Mouse (Mus musculus) thymus, postnatal 4 days (tissue): ENCODE data around the gene Sptb.

ENCODE experiments used
- DNase-seq: peaks from one replicate; pipeline ENCODE4 v3.0.0; 2021

Gene Sptb

DNA sequence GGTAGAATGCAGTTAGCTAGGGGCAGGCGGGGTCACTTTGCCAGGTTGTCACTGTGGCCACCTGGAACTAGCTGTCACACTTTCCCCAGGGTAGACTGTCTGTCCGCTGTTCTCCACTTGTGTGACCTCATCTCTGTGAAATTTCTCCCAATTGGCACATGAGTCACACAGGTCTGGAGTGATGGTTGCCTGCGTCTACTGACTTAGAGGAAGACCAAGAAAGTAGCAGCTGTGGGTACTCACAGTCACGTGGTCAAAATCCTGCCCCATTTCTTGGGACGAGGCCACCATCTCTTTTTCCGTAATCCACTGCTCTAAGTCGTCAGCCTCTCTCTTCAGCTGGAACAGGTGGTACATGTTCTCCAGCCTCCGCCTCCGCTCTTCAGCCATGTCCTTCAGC is 106.6 kb downstream of the Sptb start:
- no peak for DNase-seq

DNA sequence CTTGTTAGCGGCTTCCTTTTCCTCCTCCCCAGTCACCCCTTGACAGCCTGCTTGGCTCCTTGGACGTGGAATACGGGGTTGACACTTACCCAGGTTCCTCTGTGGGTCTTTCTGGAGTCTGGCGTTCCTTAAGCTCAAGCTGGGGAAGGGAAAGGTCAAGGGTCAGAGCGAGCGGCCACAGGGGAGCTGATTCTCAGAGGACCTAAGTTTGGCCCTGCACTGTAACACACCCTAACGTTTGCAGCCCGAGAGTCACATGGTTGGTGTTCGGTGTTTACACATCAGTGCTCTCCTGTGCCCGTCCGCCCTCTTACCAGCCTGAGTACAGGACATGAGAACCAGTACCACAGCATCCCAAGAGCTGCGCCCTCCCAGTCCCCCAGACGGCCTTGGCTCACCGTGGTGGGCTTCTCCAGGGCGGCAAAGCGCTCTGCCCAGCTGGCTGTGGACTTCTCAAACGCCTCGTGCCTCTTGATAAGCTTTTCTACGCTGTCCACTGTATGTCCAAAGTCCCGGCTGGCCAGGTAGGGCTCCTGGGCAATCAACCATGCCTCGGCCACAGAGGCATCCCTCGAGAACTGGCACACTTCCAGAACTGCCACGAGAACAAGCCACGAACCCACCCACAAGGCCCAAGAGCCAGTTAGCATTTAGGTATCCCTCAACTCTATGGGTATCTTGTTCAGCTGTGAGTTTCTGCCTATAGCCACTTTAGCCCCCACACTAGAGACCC is 112.0 kb downstream of the Sptb start:
- no peak for DNase-seq

DNA sequence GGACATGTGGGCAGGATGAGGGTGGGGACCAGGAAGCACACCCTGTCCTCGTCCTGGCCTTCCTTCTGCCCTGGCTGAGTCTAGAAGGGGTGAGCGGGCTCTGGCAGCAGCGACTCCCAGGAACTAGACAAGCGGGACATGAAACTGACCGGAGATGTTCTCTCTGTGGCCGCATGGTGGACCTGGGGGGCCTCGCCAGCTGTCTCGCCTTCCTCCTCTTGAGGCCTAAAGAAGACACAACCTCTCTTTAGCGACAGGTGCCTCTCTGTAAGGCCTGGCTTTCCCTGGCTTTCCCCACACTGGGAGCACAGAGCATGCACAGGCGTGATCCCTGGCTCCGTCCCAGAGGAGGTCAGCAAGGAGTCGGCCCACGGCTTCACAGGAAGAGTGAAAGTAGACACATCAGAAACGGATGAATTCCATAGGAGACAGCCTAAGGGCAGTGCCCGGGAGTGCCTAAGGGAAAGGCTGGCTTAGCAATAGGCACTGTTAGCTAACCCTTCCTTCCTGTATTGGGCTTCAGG is 112.7 kb downstream of the Sptb start:
- DNase-seq: no peak

DNA sequence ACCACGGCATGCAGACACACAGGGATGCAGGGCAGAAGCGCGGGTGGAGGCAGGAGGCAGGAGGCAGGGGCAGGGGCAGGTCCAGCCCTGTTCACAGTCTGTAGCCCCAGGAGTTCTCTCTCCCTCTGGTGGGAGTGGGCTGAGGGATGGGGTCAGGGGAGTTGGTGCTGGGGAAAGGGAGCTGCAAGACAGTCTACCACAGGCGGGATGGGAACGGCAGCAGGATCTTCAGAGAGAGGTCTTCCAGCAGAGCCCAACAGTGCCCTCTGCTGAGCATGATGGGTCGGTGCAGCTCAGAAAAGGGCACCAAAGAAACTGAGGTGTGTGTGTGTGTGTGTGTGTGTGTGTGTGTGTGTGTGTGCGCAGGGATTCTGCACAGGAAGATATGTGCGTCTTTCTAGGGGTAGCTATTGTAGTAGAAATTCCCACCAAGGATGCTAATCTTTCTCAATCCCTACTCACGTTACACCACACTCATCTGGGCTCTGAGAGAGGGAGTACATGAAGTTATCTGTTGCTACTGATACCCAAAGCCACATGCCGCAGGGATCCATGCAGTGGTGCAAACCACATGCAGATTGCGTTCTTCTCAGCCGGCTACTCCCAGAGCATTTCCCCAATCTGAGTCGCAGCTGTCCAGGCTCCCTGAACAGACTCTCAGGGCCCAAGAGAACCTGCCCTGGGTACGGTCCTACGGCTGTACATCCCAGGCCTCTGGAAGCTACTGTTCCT is 113.9 kb downstream of the Sptb start:
- peak; percentile 79 for DNase-seq

DNA sequence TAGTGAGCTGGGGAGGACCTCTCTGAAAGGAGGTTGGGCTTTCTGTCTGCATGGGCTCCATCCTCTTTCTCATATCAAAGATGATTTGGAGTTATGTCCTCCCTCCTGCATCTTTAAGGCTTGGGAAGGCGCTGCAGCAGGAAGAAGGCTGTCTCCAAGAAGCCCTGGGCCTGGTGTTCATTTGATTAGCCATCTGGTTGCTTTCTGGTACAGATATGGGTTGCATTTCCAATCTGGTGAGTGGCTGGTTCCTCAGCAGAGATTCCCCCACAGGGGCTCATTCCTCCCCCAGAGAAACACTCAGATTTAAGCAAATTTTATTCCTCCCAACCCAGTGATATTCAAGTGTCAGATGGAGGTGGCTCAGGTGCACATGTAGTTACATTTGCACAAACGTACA is 114.5 kb downstream of the Sptb start:
- DNase-seq: no peak

DNA sequence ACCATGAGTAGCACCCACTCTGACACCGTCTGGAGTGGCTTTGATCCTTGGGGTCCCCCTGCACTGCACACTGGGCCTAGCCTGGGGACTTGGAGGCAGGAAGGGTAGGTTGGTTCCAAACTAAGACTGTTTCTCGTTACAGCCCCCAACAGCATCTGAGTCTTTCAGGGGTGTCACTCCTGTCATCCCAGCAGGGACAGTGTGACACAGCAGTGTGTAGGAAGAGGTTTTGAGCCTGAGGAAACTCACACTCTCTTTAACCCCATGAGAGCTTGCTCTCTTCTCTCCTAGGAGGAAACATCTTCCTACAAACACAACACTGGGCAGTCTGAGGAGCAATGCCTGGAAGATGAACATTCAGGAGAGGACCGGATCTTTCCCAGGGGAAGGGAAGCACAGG is 115.8 kb downstream of the Sptb start:
- no peak for DNase-seq

DNA sequence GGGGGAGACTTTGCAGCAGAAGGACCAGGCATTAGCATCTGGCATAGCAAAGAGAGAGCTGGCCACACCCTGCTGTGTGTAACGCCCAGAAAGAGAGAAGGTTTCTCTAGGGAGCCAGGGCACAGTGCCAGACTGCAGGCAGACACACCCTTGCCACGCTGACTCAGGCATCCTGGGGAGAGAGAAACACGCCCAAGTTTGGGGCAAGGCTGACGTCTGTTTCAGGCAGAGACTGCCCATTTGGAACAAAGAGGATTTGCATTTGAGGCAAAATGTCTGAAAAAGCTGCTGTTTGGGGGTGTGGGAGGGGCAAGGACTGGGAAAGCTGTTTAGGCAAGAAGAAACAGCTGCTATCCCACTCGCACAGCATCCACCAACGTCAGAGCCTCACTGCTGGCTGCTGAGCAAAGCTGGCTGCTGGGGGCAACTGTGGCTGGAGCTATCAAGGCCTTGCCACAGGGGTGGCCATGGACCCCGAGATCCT is 116.5 kb downstream of the Sptb start:
- DNase-seq: peak; percentile 25

DNA sequence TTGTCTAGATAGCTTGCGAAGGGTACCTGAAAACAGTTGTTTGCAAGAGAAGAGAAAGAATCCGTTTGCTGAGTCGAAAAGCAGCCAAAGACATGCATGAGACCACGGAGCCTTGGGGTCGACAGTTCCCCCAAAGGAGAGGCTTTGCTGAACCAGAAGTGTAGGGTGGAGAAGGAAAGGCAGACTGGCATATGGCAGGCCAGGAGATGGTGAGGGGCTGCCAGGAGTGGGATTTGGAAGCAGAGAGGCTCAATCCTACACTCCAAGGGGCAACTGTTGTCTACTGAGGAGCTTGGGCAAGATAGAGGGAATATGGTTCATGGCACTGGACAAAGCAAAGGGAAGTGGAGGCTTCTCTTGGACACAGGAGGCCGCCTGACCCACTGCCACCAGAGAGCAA is 117.1 kb downstream of the Sptb start:
- no peak for DNase-seq

DNA sequence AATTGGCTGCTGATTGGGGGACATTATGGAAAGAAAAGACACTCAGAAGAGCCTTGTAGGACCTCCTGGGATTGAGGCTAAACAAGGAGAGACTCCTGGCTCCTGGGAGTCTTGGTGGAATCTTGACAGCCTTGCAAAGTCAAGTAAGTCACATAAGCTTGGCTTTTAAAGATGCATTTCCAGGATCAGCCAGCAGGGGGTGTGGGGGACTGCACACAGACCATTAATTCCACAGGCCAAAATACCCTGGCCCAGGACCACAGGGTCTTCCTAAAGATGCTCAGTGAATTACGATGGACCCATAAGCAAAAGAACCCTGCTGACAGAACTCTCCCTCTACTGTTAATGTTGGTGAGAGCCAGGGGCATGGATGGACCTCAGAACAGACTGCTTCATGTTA is 118.1 kb downstream of the Sptb start:
- DNase-seq: peak; percentile 69

DNA sequence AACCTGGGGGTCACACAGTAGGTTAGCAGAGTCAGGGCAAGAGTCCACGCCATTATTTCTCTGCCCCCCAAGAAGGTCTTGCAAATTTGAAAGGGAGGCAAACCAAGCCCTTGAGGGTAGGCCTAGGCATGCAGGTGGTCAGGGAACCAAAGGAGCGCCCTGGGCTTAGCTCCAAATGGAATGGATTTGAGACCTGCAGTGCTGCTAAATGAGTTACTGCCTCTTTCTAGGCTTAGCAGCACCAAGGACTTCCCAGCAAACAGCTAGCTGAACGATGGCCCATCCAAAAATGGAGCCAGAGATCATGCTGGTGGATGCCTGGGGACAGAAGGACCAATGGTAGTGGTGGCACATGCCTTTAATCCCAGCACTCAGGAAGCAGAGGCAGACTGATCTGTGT is 119.3 kb downstream of the Sptb start:
- no peak for DNase-seq

DNA sequence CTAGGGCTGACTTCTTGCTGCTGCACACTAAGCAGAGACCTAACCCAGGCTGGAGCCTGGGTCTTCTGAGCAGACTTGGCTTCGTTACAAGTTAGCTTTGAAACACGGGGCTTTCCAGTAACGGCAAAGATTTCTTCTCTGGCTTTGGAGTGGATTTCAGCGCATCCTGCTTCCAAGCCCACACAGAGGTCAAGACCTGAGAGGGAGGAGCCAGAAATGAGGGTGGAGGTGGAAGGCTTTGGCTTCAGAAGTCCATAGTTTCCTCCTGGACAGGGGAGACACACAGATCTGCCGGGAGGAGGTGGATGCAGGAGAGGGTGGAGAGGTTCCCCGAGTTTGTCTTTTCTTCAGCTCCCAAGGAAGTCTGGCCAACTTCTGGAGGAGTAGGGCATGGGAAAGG is 120.8 kb downstream of the Sptb start:
- no peak for DNase-seq

DNA sequence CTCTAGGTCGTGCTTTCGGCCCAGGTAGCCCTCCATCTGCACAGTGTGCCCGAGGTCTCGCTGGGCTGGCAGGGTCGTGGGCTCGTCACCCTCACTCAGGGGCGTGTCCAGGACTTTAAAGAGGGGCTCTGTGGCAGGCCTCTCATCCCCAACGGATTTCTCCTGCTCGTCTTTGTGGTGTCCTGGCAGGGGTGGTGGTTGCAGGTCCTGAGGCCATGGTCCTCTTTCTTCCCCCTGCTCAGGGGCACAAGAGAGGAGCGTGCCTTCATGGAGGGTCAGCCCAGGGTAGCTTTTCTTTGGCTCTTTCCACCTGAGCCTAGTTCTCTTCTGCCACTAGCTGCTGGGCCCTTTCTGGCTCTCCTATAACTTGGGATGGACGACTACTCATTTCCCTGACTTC is 123.0 kb downstream of the Sptb start:
- no peak for DNase-seq

DNA sequence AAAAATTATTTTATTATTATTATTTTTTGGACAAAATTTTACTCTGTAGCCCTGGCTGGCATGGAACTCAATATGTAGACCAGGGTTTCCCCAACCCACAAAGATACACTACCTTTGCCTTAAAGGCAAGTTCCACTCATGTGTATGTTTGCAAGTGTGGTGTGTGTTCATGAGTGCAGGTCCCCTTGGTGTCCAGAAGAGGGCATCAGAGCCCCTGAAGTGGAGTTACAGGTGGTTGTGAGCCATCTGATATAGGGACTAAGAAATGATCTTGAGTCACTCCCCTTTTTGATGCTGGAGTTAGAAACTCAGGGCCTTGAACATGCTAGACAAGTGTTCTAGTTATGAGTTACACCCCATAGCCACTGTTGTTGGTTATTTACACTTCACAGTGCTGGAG is 125.3 kb downstream of the Sptb start:
- DNase-seq: no peak

DNA sequence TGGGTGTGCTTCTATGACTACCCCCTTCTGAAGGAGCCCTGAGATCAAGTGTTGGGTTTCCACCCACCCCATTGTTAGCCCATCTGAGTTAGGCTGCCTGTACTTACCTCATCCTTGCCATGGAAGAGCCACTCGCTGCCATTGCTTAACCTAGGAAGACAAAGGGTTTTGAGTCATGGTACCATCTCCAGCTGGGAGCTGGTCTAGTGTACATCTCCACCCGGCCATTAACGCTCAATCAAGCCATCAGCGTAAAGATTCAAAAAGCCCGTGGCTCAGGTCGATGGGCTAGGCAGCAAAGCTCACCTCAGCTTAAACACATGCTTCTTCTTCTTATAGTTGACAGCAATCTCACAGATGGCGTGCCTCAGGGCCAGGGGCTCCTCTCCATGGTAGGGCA is 126.9 kb downstream of the Sptb start:
- no peak for DNase-seq

DNA sequence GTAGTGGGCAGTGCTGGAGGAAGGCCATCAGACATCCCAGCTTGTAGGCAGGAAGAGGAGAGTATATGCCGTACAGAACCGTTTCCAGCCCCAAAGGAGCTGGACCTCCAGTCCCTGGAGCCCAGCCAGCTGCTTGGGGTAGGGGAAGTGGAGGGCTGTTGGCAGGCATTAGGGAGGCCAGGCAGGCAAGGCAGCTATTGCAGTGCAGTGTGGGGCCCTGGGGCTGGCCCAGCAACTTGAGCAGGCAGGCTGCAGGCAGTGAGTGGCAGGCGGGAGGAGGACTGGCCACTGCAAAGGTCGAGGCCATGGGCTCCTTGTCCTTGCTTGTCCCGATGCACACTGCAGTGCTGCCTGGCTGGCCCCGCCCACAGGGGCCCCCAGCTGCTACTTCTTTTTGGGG is 127.5 kb downstream of the Sptb start:
- DNase-seq: no peak

DNA sequence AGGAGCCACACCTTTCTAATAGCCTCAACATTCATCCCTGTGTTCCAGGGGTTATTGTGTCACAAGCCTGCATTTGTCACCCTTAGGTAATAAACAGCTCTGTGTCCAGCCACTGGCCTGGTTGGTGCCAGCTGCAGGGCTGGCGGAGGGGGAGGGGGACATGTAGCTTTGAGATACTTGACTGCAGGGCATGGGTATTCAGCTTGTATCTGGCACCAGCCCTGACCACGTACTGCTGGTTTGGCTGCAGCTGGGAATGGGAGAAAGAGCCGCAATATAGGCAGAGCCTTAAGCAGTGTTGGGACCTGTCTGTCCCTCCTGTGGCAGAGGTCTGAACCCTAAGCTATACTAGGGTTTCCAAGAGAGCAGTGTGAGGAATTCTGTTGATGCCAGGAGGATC is 128.2 kb downstream of the Sptb start:
- no peak for DNase-seq

DNA sequence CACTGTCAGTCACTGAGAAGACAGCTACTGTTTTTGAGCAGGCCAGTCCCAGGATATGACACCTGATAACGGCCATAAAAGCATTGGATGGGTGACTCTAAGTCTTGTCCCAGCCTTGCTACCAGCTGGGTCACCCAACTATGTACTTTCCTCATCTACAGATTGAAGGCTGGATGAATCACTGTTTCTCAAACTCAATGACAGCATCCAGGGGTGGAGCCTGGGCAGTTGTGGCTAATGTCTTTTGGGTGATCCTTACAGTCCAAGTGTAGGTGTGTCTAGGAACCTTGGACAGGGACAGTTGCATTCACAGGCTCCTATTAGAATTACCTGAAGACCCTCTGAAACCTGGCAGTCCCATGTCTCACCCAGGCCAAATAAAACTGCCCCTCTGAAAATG is 130.5 kb downstream of the Sptb start:
- no peak for DNase-seq

DNA sequence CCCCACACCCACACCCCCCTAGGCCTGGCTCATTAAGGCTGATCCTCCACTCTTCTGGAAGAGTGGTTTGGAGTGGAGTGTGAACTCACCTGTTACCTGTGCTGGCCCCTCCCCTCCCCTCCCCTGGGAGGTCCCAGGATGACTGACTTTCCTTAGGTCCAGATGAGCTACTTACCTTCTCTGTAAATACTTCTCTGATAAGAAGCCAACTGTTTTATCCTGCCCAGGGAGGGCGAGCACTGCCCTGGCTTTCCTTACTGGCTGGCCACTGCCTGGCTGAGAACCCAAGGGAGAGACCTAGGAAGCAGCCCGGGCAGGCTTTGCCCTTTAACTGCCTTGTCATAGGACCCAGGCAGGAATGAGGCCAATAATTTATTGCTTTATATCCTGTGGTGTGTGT is 131.9 kb downstream of the Sptb start:
- no peak for DNase-seq

DNA sequence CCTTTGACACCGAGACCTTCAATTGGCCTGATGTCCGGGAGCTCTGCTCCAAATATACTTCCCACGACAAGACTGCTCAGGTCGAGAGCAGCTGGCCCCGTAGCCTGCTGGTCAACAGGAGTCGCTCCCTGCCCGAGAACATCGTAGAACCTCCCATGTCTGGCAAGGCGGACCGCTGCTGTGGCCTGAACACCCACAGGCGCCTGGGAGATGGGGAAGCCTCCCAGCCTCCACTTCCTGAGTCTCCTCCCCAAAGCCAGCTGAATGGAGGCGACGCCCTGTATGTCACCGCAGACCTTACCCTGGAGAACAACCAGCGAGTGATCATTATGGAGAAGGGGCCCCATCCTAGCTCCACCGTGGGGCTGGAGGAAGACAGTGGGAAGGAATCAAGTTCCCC is 132.5 kb downstream of the Sptb start:
- DNase-seq: no peak

DNA sequence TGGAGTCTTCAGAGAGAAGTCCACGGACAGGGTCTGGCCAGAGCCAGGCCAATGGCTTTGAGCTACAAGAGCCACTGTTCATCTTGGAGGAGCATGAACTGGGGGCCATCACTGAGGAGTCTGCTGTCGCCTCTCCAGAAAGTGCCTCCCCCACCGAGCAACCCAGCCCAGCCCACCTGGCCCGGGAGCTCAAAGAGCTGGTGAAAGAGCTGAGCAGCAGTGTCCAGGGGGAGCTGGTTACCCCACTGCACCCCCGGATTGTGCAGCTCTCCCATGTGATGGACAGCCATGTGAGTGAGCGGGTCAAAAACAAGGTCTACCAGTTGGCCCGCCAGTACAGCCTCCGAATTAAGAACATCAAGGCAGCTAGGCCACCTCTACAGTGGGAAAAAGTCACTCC is 133.5 kb downstream of the Sptb start:
- no peak for DNase-seq

DNA sequence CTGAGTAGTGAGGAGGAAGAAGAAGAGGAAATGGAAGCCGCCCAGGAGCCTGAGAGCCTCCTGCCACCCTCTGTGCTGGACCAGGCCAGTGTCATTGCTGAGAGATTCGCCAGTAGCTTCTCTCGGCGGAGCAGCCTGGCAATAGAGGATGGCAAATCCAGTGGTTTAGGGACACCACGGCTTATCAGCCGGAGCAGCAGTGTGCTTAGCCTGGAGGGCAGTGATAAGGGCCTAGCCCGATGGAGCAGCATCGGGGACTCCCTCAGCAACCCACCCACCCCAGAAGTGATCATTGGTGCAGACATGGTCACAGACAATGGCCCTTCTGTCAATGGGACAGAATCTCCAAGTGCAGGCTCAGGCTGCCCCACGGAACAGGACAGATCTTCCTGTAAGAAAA is 134.3 kb downstream of the Sptb start:
- no peak for DNase-seq

DNA sequence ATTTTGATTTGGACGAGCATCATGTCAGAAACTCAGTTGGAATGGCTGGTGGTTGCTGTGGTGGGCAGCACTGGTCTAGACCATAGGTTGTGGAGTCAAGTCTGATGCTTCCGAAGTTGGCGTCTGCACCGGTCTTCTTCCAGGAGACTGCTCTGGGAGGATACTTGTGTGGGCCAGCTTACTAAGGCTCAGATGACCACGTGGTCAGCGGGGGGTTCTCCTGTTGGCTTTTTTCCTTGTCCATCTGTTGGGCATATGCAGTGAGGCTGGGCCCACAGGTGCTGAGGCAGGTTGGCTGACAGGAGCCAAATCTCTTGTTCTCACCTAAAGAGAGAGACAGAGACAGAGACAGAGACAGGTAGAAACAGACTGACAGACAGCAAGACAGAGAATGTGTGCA is 135.5 kb downstream of the Sptb start:
- no peak for DNase-seq

DNA sequence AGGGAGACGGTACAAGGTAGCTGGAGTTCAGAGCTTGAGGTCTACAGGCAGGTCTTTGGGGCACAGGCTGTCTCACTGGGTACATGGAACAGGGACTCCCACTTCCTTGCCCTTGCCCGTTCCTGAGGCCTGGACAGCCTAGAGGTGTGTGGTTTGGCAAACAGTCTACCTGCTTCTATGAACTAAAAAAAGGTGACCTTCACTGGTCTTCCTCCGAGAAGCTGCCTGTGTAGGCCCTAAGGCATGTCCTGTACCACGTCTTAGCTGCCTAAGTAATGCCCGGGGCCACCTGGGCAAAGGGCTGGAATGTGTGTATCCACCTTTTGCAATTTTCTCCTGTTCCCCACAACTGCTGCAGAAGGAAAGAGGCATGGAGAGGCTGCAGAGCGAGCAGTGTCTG is 137.0 kb downstream of the Sptb start:
- no peak for DNase-seq
